Mouse (Mus musculus): ENCODE measurements around the gene Styx. TPM values are rescaled to one million over a fixed set of nuclear protein-coding genes. Genes with fewer than 3 reads are reported as not detected.

Styx gene
- total RNA-seq (2021) = 10 to 100 TPM; 19.5 to 22.4 TPM

DNA sequence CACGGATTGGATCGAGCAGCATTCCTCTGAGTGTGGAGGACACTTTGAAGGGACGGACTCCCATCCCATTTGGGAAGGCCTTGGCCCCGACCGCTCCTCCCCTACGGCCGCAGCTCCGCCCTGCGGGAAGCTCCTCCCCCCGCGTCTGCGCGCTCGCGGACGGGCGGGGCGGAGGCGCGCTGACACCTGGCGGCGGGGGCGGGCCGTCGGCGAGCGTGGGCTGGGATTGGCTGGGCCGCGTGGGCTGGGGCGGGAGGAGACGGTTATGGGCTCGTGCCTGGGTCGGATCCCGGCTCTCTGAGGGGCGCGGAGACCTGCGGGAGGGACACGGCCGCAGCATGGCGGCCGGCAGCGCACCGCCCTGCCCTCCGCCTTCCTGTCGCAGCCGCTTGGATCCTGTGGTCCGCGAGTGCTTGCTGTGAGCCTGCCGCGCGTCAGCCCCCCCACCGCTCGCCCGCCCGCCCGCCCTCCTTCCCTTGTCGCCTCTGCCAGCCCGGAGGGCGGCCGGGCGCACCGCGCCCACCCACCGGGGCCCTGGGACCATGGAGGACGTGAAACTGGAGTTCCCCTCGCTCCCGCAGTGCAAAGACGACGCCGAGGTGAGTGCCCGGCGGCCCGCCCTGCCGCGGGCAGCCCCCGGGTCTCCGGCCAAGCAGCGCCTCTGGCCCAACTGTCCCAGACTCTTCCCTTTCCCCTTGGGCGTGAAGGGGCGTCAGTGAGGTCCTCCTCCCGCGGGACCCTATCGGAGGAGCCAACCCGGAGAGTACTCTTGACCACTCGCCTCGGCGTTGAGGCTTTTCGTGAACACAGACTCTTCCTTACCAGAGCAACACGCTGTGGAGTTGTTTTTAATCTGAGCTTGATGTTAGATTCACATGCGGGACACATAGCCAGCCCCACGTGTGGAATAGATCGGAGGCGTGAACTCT, at the start of gene Styx:
Gene Styx (plus strand): TSS at position 163 of the 929 bp plus-strand sequence.
- DNase-seq = peak; percentile 94 to 95

DNA sequence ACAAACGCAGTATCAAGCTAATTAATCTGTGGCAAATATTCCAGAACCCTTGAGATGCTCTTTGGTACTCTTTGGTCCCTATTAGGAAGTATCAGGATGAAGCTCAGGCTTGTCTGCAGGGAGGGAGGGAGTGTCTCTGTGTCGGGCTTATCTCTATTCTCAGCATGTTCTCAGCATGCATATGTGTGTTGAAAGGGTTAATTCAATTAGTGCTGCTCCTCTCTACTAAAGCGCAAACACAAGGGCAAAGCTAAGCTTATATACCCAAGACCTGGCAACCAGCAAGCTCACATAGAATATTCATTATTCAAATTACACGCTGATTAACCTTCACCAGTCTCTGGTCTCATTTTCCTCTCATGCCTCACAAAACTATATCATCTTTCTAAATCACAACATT, 47.0 kb upstream of the Styx start:
- DNase-seq = no peak

DNA sequence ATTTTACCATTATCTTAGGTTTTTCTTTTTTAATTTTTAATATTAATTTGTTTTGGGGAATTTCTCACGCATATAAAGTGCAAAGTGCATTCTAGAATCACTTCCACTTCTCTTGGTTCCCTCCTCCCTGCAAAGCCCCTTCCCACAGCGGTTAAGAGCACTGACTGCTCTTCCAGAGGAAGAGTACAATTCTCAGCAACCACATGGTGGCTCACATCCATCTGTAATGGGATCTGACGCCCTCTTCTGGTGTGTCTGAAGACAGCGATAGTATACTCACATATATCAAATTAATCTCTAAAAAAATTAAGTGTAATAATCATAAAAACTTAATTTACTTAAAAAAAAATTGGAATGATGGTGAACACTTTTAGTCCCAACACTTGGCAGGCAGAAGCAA, 46.5 kb upstream of the Styx start:
- no peak for DNase-seq

DNA sequence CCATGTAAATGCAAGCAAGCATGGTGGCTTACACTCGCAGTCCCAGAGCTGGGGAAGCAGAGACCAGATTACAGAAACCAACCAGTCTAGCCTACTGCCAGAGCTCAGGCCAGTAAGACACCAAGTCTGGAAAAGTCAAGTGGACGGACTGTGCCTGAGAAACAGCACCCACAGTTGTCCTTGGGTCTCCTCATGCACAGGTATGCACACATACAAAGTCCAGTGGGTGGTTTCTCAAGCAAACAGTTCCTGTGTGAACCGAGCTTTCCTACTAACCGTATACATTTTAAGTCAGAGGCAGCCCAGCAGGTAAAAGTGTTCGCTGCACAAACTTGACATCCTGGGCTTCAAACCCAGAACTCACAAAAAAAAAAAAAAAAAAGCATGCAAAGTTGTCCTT, 45.0 kb upstream of the Styx start:
- DNase-seq = no peak

DNA sequence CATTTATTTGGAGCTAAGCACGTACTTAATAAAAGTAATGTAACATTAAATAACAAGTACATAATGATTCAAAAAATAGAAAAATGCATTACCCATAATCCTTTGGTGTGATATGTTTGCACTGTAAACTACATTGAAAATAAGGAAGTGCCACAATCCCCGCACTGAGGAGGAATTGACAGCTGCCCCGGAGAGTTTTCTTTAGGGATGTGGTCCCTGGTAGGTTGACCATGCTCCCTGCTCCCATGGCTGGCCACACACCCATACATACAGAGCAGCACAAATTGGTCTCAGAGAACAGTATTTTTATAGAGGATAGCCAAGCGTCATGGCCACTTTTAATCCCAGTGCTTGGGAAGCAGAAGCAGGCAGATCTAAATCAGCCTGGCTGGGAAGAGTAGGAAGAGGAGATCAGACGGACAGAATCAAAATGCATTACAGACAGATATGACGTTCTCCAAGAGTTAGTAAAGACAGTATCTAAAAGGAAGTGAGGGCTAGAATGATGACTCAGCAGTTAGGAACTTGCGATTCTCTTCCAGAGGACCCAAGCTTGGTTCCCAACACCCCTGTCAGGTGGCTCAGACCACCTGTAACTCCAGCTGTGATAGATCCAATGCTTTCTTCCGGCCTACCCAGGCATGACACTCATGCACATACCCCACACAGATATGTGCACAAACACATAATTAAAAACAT, 43.1 kb upstream of the Styx start:
- no peak for DNase-seq

DNA sequence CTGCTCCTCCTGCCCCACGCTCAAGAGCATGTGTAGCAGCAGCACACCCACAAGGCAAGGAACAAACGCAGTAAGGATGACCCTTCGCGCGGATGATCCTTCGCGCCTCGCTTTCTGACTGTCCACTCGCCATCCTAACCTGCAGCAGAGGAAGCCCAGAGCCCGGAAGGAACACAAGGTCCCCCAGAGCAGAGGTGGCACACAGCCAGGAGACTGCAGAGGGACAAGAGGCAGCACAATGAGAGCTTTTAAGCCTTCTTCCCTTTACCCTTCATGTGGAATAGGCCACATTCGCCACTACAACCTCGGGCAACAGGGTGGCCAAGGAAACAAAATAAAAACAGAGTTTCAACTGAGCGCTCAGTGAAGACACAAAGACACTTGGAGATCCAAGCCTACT, 41.2 kb upstream of the Styx start:
- no peak for DNase-seq

DNA sequence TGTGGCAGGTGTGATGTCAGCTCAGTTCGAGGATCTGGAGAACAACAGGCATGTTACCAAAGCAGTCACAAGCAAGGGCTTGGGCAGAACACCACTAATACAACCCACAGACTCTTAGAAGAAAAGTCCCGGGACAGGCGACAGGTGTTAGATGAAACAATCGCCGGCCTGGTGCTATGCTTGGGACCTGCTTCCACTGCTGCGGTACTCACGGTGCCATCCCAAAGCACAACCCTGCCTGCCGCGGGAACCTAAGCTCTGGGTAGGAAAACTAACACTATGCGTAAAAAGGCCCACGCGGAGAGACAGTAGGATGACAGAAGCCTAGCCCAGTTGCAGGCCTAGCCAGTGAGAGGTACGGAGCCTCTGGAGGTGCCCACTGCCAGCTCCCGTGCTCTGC, 40.8 kb upstream of the Styx start:
- no peak for DNase-seq

DNA sequence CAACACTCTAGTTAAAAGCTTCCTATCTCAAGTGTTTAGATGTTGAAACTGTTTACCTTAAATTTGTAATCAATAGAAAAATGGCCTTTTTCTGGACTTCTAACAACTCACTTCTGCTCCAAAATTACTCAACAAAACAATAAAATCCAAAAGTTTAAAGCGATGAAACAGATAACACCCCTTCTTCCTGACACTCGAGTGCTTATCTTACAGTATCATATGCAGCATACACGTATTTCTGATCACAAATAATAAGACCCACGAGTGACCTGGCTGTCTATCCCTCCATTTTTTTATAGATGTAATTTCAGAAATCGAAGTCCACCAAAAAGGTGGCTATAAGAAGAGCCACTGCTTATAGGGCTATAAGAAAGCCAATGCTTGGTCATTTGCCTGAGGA, 34.0 kb upstream of the Styx start:
- DNase-seq = no peak

DNA sequence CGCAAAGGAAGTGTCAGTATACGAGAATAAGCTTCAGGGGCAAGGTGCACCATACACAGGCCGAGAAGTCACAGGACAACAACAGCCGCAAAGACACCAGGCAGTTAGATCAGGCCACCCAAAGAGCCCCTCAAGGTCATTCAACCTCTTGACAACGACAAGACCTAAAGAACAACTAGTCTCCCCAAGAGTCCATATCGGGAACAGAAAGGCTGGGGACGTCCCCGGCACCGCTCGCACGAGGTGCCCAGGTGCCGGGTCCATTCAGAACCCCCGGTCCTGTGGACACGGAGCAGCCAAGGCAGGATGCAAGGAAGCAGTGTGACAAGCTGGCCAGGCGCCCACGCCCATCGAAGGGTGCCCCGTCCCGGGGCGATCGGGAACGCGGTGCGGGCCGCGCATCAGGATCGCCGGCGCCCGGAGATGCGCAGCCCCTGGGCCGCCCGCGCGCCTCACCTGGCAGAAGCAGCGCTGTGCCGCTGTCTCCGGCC, 32.9 kb upstream of the Styx start:
- DNase-seq = no peak

DNA sequence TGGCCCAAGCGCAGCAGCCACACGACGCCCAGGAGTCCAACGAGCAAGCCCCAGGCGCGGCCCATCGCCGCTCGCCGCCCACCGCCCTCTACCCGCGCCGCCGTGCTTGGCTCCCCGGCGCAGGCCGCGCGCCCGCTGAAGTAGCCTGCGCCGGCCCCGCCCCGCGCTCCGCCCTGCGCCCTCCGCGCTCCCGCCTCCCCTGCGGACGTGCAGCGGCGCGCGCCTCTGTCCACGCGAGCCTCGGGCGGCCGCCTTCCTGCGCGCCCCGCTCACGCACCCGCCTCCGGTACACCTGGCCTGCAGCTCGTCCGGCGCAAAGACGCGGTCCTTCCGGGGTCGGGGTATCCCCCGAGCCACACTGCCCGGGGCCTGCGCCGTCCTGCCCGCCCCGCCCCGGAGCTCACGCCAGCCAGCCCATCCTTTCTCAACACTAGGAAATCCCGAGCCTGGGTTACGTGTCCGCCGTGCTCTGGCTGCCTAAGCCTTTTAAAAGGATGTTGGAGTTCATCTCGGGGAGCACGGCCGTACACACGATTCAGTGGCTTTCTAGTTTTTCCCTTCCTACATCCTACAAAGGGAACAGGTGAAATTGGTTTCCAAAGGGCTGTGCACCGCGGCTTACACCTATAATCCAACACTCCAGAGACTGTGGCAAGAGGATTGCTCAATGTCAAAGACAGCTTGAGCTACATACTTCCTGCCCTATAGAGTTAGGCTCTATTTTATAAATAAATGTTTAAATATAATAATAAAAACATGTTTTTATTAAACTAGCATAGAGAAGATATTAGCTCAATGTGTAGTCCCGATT, 32.3 kb upstream of the Styx start, which contains the start of gene Ero1l:
Gene Ero1l (minus strand): TSS at position 346 of the 811 bp plus-strand sequence.
- DNase-seq = peak; percentile 86

DNA sequence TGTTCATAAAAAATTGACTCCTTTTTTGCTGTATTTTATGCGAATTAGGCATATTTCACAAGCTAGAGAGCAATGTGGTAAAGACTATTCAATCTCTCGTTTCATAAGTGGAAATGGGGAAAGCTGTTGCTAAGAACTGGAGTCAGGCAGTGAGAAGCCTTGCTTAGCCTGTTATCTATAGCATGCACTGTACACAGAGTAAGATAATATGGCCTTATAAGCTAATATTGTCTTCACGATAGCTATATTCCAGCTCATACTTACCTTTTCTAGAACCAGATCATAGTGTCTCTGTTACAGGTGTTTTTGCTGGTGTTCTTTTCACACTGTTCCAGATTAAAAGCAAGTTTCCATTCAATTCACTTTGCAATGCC, 31.7 kb upstream of the Styx start:
- no peak for DNase-seq

DNA sequence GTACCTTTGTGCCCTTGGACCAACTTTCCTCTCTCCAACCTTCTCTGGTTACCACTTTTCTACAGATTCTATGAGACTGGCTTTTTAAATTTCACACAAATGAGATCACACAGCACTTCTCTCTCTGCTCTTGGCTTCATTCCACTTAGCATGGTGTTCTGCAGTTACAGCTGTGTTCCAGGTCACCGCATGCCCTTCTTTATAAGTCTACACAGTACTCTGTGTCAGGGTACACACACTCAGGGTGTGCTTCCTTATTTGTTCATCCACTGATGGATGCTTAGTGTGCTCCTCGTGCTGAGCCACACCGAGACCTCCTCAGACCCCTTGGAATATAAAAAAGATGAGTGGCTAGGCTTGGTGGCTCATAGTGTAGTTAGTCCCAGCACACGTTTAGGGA, 30.8 kb upstream of the Styx start:
- DNase-seq = no peak

DNA sequence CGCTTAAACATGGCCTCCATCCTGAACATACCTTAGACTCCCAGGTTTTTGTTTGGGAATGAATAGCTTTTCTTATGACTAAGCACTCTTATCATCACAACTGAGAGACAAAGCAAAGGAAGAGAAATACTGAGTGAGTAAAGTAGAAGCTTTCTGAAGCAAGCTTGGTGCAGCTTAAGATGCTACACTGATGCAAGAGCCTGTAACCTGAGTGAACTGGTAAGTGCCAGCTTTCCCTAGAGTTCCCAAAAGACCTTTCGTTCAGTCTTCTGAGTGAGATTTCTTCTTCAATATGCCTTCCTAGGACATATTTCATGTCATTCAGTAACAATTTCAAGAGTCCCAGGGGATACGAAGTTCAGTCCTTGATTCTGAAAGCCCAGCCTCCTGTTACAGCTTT, 29.8 kb upstream of the Styx start:
- DNase-seq = no peak

DNA sequence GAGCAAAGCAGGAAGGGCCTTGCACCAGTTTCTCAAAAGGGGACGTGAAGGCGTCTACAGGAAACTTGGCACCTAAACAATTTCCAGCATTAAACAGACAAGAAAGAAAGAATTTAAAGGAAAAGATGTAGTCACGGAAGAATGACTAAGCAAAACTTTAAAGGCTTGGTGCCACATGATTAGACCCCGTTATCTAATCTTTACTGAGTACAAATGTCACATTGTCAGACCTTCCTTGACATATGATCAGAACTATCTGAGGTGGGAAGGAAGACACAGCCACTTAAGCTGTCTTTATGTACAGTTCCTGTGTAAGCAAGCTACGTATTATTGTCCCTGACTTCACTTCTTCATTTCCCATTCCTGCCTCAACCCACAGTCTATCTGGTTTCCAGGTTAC, 29.3 kb upstream of the Styx start:
- DNase-seq = no peak

DNA sequence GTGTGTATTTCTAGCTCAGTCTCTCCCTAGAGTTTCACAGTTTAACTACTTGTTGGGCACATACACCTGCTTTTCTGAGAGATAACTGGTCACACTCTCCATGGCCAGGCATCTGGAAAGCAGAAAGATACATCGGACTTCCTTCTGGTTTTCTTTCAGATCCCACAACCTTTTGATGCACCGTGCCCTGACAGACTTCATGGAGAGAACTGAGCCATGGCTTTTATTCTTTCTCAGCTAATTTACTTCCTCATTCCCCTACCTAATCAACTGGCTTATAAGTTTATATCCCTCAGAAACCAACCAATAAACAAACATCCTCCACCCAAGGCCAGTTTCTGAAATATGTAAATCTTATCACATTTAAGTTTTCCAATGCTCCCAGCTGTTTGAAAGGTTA, 28.4 kb upstream of the Styx start:
- DNase-seq = no peak

DNA sequence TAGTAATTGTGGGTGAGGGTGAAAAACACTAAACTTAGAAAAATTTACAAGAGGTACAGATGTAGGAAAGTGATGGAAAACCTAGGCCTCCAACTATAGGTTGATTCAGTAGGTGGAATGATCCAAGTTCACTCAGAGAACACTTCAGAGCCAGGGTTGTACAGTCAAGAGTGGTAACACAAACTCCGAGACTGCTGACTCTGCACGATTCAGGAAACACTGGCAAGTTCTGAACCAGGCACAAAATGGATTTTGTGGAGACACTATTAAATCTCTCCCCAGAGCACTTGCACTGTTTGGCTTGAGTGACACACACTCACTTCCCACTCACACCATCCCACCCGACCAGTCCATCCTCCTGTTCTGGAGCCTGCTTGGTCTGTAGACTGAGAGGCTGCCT, 27.6 kb upstream of the Styx start:
- DNase-seq = no peak

DNA sequence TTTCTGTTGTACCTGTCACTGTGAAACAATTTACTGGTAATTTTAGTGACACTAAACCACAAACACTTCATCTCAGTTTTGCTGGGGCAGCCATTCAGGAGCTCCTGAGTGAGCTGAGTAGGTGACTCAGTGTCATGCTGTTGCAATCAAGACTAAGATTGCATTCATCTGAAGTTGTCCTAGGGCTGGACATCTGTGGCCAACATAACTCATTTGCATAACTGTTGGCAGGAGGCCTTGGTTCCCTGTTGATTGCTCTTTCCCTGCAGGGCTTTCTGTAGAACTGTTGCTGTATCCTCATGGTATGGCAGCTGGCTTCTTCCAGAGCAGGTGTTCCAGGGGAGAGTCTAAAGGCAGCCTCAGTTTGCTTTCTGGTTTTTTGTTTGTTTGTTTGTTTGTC, 25.4 kb upstream of the Styx start:
- DNase-seq = no peak

DNA sequence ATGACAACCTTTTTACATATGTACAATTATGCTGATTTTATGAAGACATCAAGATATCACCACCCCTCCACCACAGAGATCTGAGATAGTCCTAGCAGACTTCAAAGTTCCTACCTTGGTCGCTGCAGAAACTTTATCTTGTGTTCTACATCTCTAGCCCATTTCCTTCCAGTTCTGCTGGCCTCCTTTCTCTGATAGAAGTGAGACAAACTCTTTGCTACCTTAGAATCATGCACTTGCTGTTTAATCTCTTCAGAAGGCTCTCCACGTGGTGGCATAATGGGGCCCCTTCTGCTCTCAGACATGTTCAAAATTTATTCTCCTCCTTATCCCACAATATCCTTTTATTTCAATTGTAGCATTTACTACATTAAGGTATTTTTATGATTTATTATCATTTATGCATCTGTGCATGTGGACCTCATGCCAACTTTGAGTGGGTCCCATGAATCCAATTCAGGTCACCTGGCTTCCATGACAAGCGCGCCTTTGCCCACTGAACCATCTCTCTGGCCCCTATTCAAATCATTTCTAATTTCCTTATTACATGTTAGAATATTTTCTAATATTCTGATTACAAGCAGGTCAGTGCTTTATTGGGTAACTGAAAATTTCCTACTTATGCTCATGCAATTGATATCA, 22.7 kb upstream of the Styx start:
- DNase-seq = no peak

DNA sequence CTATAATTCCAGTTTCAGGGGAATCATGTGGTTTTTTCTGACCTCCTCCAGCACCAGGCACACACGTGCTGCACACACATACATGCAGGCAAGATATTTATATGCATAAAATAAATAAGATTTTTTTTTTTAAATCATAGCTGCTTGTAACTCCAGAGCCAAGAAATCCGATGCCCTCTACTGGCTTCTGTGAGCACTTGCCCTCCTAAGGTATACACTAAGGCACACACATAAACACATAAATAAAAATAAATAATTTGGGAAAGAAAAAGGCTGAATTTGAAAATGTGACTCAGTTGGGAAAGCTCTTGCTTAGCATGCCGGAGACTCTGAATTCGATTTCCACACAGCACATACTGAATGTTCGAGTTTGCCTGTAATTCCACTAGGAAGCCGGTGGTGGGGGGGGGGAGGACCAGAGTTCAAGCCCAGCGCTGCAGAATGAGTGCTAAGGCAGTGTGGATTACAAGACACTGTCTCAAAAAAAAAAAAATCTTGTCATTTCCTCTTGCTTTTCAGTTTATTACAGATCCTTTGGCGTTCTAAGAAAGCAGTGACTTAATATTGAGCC, 21.8 kb upstream of the Styx start:
- DNase-seq = no peak

DNA sequence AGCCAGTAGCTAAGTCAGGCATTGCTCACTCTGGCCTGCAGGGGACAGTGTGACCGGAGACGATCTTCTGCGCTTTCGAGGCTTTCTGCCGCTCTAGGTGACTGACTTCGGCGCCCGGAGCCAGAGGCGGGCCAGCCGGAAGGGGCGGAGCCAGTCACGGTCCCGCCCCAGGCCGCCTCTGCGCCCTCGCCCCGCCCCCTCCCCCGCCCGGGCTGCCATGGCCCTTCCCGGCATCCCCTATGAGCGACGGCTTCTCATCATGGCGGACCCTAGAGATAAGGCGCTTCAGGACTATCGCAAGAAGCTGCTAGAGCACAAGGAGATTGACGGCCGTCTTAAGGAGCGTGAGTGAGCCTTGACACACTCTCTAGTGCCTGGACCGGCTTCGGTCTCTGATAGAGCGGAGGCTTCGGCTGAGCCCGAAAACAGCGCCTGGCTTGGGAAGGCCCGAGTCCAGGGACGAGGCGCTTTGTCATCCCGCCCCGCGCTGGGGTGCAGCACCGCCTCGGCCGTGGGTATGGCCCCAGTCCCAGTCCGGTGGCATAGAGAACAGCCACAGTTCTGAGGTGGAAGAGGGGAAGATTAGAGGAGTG, 21.2 kb upstream of the Styx start, which contains the start of gene Psmc6:
Gene Psmc6 (plus strand): TSS at position 200 of the 593 bp plus-strand sequence.
- peak; percentile 86 for DNase-seq

Data from layer of hippocampus, postnatal 36 days (tissue).